Mouse (Mus musculus): ENCODE data around the gene Atxn1. TPM values are rescaled to one million over a fixed set of nuclear protein-coding genes. Genes with fewer than 3 reads are reported as not detected.
A peak's percentile ranks its signal among the peaks of the same experiment; 100 is the strongest.

Gene Atxn1
- total RNA-seq (2021), result 10 to 100 TPM; 43.3 to 46.1 TPM
- long read RNA-seq, experiment 1, partial matches to known transcripts, result 0 of 8 reads
- long read RNA-seq, experiment 1, other reads (novel, unspliced or antisense), result 8 of 8 reads
- long read RNA-seq, experiment 2, partial matches to known transcripts, result 0 of 6 reads
- long read RNA-seq, experiment 2, other reads (novel, unspliced or antisense), result 6 of 6 reads

- intact Hi-C loops (cut with DNase I), result loop anchor here (5.0 kb wide), 6 partner anchors 78 to 353 kb away; no protein-coding TSS in a partner anchor
- peak; percentile 81 to 84 for DNase-seq
These were observed at the start of gene Atxn1 for GRCm38 (mm10) chr13:45964853-45965593. Atxn1 (minus strand) TSS chr13:45965008.

GRCm38 (mm10) chr13:46011232-46011631 is 46.4 kb upstream of the Atxn1 start:
- DNase-seq, result no peak
- intact Hi-C loops (cut with DNase I), result no loop called here

GRCm38 (mm10) chr13:46010075-46010474 is 45.3 kb upstream of the Atxn1 start:
- no peak for DNase-seq

DNA sequence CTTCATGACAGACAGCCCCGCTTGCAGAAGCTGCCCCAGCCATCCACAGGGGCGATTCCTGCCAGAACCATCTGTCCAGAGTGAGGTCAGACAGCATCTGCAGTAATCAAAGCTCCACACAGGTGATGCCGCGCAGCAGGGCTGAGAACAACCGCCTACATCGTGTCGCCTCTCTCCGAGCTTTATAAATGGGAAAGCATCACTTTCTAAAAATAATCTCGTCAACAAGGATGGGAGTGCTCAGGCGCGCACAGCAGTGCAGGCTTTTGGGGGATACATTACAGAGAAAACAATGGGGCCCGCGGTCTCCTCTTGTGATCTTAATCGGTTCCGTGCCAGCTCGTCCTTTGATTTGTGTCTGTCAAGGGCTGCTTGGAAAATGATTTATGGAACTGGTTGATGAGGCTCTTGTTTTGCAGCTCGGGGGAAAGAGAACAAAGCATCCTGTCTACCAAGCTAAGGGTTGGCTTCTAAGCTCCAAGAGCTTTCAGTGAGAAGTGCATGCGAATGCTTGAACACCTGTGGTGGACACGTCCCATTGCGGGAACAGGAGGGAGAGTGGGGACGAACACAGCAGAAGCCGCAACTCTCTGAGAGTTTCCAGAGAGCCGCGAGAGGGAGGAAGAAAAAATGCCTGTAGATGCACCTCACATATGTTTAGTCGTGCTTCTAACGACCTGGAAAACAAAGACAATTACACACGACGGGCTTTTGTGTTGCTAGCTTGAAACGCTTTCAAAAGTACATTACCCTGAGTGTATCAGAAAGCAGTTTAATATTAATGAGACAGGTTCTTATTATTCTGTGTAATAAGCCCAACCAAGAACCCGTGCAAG is 44.2 kb upstream of the Atxn1 start:
- DNase-seq, result no peak
- intact Hi-C loops (cut with DNase I), result no loop called here

More at GRCm38 (mm10) chr13:46010075-46010474, 45.3 kb upstream of the Atxn1 start:
- intact Hi-C loops (cut with DNase I), result no loop called here

DNA sequence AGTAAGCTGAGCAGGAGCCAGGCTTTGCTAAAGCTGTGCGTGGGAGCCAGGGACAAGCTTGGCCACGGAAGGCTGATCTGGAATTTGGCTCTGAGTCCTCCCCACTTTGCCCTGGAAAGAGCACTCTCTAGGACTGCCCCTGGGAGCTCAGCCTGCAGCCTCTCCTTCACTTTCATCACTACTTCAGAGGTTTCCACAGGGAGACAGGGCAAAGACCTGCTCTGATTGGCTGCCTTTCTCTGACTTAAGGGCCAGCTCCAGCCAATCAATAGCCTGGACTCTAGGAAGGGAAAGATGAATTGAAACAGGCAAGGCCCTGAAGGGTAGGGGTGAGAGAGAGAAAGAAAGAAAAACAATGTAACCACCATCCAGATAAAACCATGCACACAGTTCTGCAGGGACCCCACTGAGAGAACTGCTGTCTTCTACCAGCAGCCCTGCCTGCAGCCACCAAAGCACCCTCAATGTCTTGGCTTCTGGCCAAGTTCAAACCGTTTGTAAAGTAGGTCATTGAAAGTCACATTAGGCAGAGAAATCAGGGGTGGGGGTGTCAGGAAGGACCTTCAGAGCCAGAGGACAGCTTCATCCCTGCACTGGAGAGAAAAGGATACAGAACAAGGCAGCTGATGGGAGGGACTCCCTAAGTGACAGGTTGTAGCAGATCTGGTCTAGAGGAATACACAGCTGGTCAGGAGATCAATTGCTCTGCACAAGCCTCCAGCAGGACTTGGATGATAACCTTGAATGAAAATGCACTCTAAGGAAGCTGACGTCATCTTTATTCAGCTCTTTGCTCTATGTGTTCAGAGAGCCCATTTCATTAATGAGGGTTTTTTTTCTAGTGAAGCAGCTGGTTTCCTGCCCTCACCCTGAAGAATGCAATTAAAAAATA is 41.6 kb upstream of the Atxn1 start:
- intact Hi-C loops (cut with DNase I), result no loop called here
- peak; percentile 35 to 55 for DNase-seq

- intact Hi-C loops (cut with DNase I), result no loop called here
- DNase-seq, result no peak
These were observed 40.8 kb upstream of the Atxn1 start for GRCm38 (mm10) chr13:46005656-46006055.

- intact Hi-C loops (cut with DNase I), result no loop called here
These were observed 36.5 kb upstream of the Atxn1 start for GRCm38 (mm10) chr13:46001356-46001755.

DNA sequence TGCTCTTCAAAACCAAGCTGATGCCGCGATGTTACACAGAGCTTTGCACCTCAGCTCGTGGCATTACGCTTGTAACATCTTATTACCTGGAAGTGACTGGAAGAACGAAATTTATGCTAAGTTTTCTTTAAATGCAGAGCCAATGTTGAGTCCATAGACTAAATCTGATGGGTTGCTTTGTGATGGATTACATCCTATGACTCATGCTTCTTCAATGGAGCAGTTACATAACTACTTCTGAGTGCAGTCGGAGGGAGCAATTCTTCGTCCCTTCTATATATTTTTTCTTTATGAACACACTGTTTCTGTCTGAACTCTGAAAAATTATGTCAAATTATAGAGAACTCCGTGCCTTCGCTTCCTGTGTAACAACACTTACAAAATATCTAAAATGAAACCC is 28.1 kb upstream of the Atxn1 start:
- no peak for DNase-seq
- intact Hi-C loops (cut with DNase I), result no loop called here

More at GRCm38 (mm10) chr13:46001356-46001755, 36.5 kb upstream of the Atxn1 start:
- no peak for DNase-seq

GRCm38 (mm10) chr13:45990486-45990885 is 25.7 kb upstream of the Atxn1 start:
- intact Hi-C loops (cut with DNase I), result no loop called here
- no peak for DNase-seq

GRCm38 (mm10) chr13:45979246-45979645 is 14.4 kb upstream of the Atxn1 start:
- intact Hi-C loops (cut with DNase I), result loop anchor here (5.0 kb wide), 1 partner anchor 278 kb away; no protein-coding TSS in a partner anchor
- no peak for DNase-seq

DNA sequence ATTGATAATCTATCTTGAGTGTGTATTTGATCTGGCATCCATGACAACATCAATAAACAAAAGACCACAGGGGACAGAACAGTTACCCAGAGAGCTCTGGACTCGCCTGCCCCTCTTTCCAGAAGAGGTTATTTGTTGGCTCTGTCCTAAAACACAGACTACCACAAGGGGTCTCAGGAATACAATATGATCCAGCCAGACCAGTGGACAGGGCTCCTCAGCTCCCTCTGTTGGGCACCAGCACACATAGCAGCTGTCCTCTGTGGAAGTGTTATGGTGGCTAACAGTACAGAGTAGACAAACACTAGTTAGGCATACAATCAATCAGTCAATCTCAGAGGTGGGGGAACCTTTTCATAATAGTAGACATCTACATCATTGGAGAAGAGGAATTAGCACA is 12.1 kb upstream of the Atxn1 start:
- peak; percentile 58 to 72 for DNase-seq
- intact Hi-C loops (cut with DNase I), result loop anchor here (2.0 to 5.0 kb wide), 2 partner anchors 186 to 280 kb away; no protein-coding TSS in a partner anchor

DNA sequence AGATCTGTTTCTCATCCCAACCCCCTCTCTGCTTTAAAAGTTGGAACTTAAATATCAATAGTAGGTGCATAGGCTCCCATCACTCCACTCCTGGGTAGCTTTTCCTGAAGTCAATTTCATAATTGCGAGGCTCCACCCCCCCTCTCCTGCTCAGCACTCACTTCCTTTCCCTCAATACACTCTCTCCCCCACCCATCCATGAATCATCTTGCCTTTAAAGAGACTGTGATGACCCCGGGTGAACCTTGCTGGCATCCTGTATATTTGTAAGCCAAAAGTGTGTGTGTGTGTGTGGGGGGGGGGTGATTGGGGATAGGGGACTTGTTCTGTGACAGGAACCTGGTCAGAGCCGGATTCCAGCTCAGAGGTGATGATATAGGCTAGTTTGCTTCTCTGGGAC is 9.8 kb upstream of the Atxn1 start:
- DNase-seq, result no peak
- intact Hi-C loops (cut with DNase I), result loop anchor here (5.0 kb wide), 1 partner anchor 283 kb away; no protein-coding TSS in a partner anchor

DNA sequence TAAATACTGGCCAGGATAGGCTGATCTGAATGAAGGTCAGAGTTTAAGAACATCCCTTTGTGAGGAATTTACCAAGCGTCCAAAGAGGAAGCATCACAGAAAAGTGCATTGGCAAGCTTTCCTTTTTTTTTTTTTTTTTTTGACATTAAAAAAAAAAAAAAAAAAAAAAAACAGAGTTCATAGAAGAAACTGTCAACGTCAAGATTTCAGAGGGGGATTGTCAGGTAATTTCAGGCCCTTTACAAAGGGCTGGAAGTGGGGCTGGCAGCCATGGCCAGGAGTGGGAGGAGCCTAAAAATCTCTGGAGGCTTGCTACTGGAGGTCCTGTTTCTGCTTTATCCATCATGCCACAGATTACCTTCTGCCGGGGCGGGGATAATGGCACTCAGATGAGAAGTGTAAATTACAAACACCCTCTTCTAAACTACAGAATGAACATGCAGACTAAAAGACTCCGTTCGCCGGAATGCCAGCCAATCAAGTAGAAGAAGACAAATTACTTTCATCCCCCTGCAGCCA is 9.2 kb upstream of the Atxn1 start:
- intact Hi-C loops (cut with DNase I), result no loop called here
- no peak for DNase-seq

DNA sequence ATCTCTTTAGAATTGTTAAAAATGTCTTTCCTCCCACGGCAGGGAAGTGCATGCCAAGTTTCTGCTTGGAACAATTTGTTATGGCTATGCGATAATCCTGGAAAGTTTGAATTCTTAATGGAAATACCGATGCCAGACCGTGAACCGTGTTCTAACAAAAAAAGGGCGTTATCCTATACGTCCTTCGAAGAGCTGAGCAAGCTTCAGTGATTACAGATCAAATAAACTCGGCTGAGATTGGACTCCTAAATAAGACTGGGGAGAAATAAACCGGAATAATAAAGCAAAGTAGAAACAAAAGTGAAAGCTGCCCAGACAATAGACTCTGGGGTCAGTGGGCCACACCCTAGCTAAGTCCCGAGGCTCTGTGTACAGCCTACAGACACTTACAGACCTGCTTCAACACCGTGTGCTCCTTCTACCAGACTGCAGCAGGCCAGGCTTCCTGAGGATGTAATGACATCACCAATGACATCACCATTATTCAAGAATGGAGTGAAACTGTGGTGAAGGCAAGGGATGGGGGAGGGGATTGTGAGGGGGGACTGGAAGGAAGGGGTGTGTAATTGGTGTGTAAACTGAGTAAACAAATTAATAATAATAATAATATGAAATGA is 6.2 kb upstream of the Atxn1 start:
- DNase-seq, result no peak
- intact Hi-C loops (cut with DNase I), result no loop called here

GRCm38 (mm10) chr13:45968206-45968605 is 3.4 kb upstream of the Atxn1 start:
- intact Hi-C loops (cut with DNase I), result loop anchor here (5.0 kb wide), 2 partner anchors 331 to 356 kb away; no protein-coding TSS in a partner anchor
- DNase-seq, result no peak

- no peak for DNase-seq
- intact Hi-C loops (cut with DNase I), result loop anchor here (2.0 to 5.0 kb wide), 3 partner anchors 330 to 395 kb away; no protein-coding TSS in a partner anchor
These were observed 2.6 kb upstream of the Atxn1 start for GRCm38 (mm10) chr13:45967371-45967770.

DNA sequence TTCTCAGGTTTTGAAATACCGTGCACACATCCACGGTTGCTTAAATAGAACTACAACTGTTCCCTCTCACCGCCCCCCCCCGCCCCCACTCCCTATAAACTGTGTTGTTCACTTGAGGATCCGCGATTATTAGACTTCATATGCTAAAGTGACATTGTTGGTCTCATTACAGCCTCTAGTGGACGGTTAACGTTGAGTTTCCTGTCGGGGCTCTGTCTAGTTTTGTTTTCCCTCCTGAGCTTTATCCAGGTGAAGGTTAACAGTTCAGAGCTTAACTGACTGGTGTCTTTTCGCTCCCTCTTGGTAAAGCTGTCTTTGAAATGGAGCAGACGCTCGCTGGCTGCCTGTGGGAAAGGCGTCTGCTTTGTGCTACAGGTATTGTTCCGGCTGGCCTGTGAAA is 1.8 kb upstream of the Atxn1 start:
- peak in 1 of 2 experiments; percentile 38 for DNase-seq
- intact Hi-C loops (cut with DNase I), result loop anchor here (2.0 to 5.0 kb wide), 3 partner anchors 329 to 394 kb away; no protein-coding TSS in a partner anchor

GRCm38 (mm10) chr13:45965594-45966432 is 1.0 kb upstream of the Atxn1 start:
- DNase-seq, result peak in 1 of 2 experiments; percentile 30
- intact Hi-C loops (cut with DNase I), result loop anchor here (2.0 to 5.0 kb wide), 3 partner anchors 329 to 393 kb away; no protein-coding TSS in a partner anchor
